Mouse (Mus musculus): Measurements from ENCODE around the gene Enam.

GRCm38 (mm10) chr5:88508555-88508954 lies 20.8 kb downstream of the Enam start:
- TF ChIP-seq CTCF (IDR thresholded peaks at IDR 0.05; ENCODE audit: low read depth) (no peak), EP300 (IDR thresholded peaks at IDR 0.05; ENCODE audit: low read depth) (no peak)

All from heart, postnatal 0 days (tissue).